Mouse (Mus musculus): ENCODE results near the gene Zbtb48. TPM values are rescaled to one million over a fixed set of nuclear protein-coding genes. Genes with fewer than 3 reads are reported as not detected.

Gene Zbtb48
- polyA plus RNA-seq, 1 experiment, result 7.2 TPM

GRCm38 (mm10) chr4:151980699-151981098, 46.8 kb downstream of the Zbtb48 start:
- no peak overlapping the region for H3K4me2 ChIP-seq (ENCODE audit: low read depth)
- H3K36me3 ChIP-seq (ENCODE audit: control insufficient read depth, insufficient read depth), result peaks cover 8% of the 10 kb centered on the region
- H3K79me2 ChIP-seq (ENCODE audit: control insufficient read depth, insufficient read depth), result peaks cover 6% of the 10 kb centered on the region
- H3K27me3 ChIP-seq (ENCODE audit: control insufficient read depth, insufficient read depth, insufficient read length), result no peaks in the 10 kb centered on the region
- no peak for TF ChIP-seq REST (IDR thresholded peaks at IDR 0.05; ENCODE audit: insufficient read depth, insufficient read length)
- TF ChIP-seq POLR2AphosphoS2 (IDR thresholded peaks at IDR 0.05; ENCODE audit: insufficient read length, low read depth), result peak; percentile 44
- no peak overlapping the region for H3ac ChIP-seq (ENCODE audit: control insufficient read depth, insufficient read length)
- H3K4me3 ChIP-seq, result no peak overlapping the region

- Histone ChIP-seq H3K4me2 (ENCODE audit: low read depth) (no peak overlapping the region), H3K27me3 (ENCODE audit: control insufficient read depth, insufficient read depth, insufficient read length) (no peaks in the 10 kb centered on the region)
These were observed 49.7 kb downstream of the Zbtb48 start for GRCm38 (mm10) chr4:151977748-151978147.

GRCm38 (mm10) chr4:151975441-151975840, 52.0 kb downstream of the Zbtb48 start:
- Histone ChIP-seq H3K36me3 (ENCODE audit: control insufficient read depth, insufficient read depth) (peaks cover 12% of the 10 kb centered on the region), H3K27me3 (ENCODE audit: control insufficient read depth, insufficient read depth, insufficient read length) (no peaks in the 10 kb centered on the region), H3K79me2 (ENCODE audit: control insufficient read depth, insufficient read depth) (no peaks in the 10 kb centered on the region), H3K4me3 (no peak overlapping the region), H3K4me2 (ENCODE audit: low read depth) (no peak overlapping the region), H3ac (ENCODE audit: control insufficient read depth, insufficient read length) (no peak overlapping the region)
- TF ChIP-seq TCF12 (IDR thresholded peaks at IDR 0.05; ENCODE audit: insufficient read depth, poor library complexity, severe bottlenecking) (no peak), SRF (IDR thresholded peaks at IDR 0.05; ENCODE audit: control insufficient read depth, insufficient read length, low read depth) (no peak), TCF3 (IDR thresholded peaks at IDR 0.05; ENCODE audit: insufficient read length, low read depth) (no peak), REST (IDR thresholded peaks at IDR 0.05; ENCODE audit: insufficient read depth, insufficient read length) (no peak), MYOG (IDR thresholded peaks at IDR 0.05; ENCODE audit: control insufficient read depth in 1 of 3, insufficient read depth in 1 of 3, insufficient read length in 2 of 3, low read depth in 2 of 3) (no peak), E2F4 (IDR thresholded peaks at IDR 0.05; ENCODE audit: insufficient read depth) (no peak), CEBPB (IDR thresholded peaks at IDR 0.05; ENCODE audit: insufficient read depth, poor library complexity, severe bottlenecking) (no peak), MYOD1 (IDR thresholded peaks at IDR 0.05; ENCODE audit: control insufficient read depth in 1 of 3, insufficient read length in 2 of 3, low read depth in 2 of 3) (no peak), POLR2A (IDR thresholded peaks at IDR 0.05; ENCODE audit: insufficient read length, low read depth) (no peak), MAX (IDR thresholded peaks at IDR 0.05; ENCODE audit: low read depth) (no peak), USF1 (IDR thresholded peaks at IDR 0.05; ENCODE audit: low read depth) (no peak), POLR2AphosphoS2 (IDR thresholded peaks at IDR 0.05; ENCODE audit: insufficient read length, low read depth) (no peak)

More at GRCm38 (mm10) chr4:151977748-151978147, 49.7 kb downstream of the Zbtb48 start:
- Histone ChIP-seq H3K4me3 (no peak overlapping the region), H3K79me2 (ENCODE audit: control insufficient read depth, insufficient read depth) (peaks cover under 1% of the 10 kb centered on the region), H3ac (ENCODE audit: control insufficient read depth, insufficient read length) (no peak overlapping the region), H3K36me3 (ENCODE audit: control insufficient read depth, insufficient read depth) (peaks cover 15% of the 10 kb centered on the region)
- no peak for TF ChIP-seq USF1 (IDR thresholded peaks at IDR 0.05; ENCODE audit: low read depth)
- no peak for TF ChIP-seq REST (IDR thresholded peaks at IDR 0.05; ENCODE audit: insufficient read depth, insufficient read length)
- TF ChIP-seq MYOD1 (IDR thresholded peaks at IDR 0.05; ENCODE audit: control insufficient read depth in 1 of 3, insufficient read length in 2 of 3, low read depth in 2 of 3), result no peak
- peak; percentile 12 for TF ChIP-seq POLR2A (IDR thresholded peaks at IDR 0.05; ENCODE audit: insufficient read length, low read depth)

GRCm38 (mm10) chr4:151972221-151972967, 55.1 kb downstream of the Zbtb48 start:
- H3K27me3 ChIP-seq (ENCODE audit: control insufficient read depth, insufficient read depth, insufficient read length), result no peaks in the 10 kb centered on the region
- TF ChIP-seq TCF3 (IDR thresholded peaks at IDR 0.05; ENCODE audit: insufficient read length, low read depth), result no peak
- TF ChIP-seq CEBPB (IDR thresholded peaks at IDR 0.05; ENCODE audit: insufficient read depth, poor library complexity, severe bottlenecking), result 0 out of 2 replicates have a peak, but pooled peaks have one; percentile 45
- no peak for TF ChIP-seq MYOD1 (IDR thresholded peaks at IDR 0.05; ENCODE audit: control insufficient read depth in 1 of 3, insufficient read length in 2 of 3, low read depth in 2 of 3)
- no peak overlapping the region for H3K4me3 ChIP-seq
- peaks cover 12% of the 10 kb centered on the region for H3K36me3 ChIP-seq (ENCODE audit: control insufficient read depth, insufficient read depth)
- H3ac ChIP-seq (ENCODE audit: control insufficient read depth, insufficient read length), result no peak overlapping the region
- H3K79me2 ChIP-seq (ENCODE audit: control insufficient read depth, insufficient read depth), result no peaks in the 10 kb centered on the region
- H3K4me2 ChIP-seq (ENCODE audit: low read depth), result no peak overlapping the region

Other genes starting within 250 kb of the Zbtb48 start
- 40.6 TPM for gene Camta1, start 165.8 kb downstream of the Zbtb48 start, polyA plus RNA-seq (2012; fragmentation: generic; extraction: Trizol)
- 45.5 TPM for gene Dnajc11, start 94.0 kb downstream of the Zbtb48 start, polyA plus RNA-seq (2012; fragmentation: generic; extraction: Trizol)
- 46.4 TPM for gene Thap3, start 38.7 kb downstream of the Zbtb48 start, polyA plus RNA-seq (2012; fragmentation: generic; extraction: Trizol)
- gene Phf13, start 31.4 kb downstream of the Zbtb48 start, polyA plus RNA-seq (2012; fragmentation: generic; extraction: Trizol), result 13.5 TPM
- gene Klhl21, start 18.9 kb downstream of the Zbtb48 start, polyA plus RNA-seq (2012; fragmentation: generic; extraction: Trizol), result 25.8 TPM
- 14.7 TPM for gene Tas1r1, start 10.9 kb upstream of the Zbtb48 start, polyA plus RNA-seq (2012; fragmentation: generic; extraction: Trizol)
- 28.5 TPM for gene Nol9, start 11.7 kb upstream of the Zbtb48 start, polyA plus RNA-seq (2012; fragmentation: generic; extraction: Trizol)
- 65.8 TPM for gene Plekhg5, start 44.8 kb upstream of the Zbtb48 start, polyA plus RNA-seq (2012; fragmentation: generic; extraction: Trizol)
- gene Tnfrsf25, start 88.3 kb upstream of the Zbtb48 start, polyA plus RNA-seq (2012; fragmentation: generic; extraction: Trizol), result 4.0 TPM
- gene Espn, start 124.7 kb upstream of the Zbtb48 start, polyA plus RNA-seq (2012; fragmentation: generic; extraction: Trizol), result 0.65 TPM
- gene Hes2, start 131.2 kb upstream of the Zbtb48 start, polyA plus RNA-seq (2012; fragmentation: generic; extraction: Trizol), result not detected
- gene Acot7, start 150.5 kb upstream of the Zbtb48 start, polyA plus RNA-seq (2012; fragmentation: generic; extraction: Trizol), result 167 TPM
- 6.5 TPM for gene Gpr153, start 246.6 kb upstream of the Zbtb48 start, polyA plus RNA-seq (2012; fragmentation: generic; extraction: Trizol)

Data from myocyte (in vitro differentiated cells).